Mouse (Mus musculus): ENCODE data around the gene Vim. TPM values are rescaled to one million over a fixed set of nuclear protein-coding genes. Genes with fewer than 3 reads are reported as not detected.
A peak's percentile ranks its signal among the peaks of the same experiment; 100 is the strongest.

Gene Vim
- total and polyA plus RNA-seq, 2 experiments from 2014 or later, result 244 to 554 TPM

DNA sequence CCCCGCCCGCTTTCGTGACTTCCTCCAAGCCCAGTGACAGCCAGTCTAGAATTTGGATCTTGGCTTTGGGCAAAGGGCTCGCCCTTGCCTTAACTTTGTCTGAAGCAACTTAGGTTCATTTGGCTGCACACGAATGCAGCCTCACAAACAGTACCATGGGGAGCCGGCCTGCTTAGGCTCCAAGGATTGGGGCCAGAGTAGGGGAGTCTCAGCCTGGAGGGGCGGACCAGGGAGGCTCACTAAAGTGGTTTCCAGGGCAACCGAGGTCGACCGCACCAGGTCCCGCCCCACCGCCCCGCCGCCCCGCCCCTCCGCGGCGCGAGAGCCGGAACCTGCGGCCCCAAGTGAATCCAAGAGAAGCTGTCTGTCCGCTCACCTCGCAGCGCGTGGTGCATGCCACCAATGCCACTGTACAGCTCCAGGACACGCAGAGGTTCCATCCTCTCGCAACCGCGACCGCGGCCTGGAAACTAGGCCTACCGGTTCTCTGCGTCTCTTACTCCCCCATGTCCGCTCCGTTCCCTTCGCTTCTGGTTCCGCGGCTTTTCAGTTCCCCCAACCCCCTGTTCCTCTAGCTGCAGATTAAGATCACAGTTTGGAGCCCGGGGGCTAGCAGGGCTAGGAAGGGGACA is 29.4 kb upstream of the Vim start, which contains the start of gene Trdmt1:
Gene Trdmt1 (minus strand): TSS at position 476 of the 632 bp plus-strand sequence.
- Histone ChIP-seq H3K36me3 (ENCODE audit: insufficient read depth, low read length) (no peaks in the 10 kb centered on the region), H3K4me1 (ENCODE audit: insufficient read depth, low read length) (no peaks in the 10 kb centered on the region), H3K4me3 (ENCODE audit: low read depth, low read length) (peak within 1 kb of the TSS; percentile 73), H3K27me3 (ENCODE audit: insufficient read depth, low read length) (no peaks in the 10 kb centered on the region), H3K4me2 (ENCODE audit: low read depth, low read length, poor library complexity, severe bottlenecking) (peak within 1 kb of the TSS; percentile 82), H3K9me3 (ENCODE audit: low read length) (no peaks in the 10 kb centered on the region), H3K27ac (ENCODE audit: low read depth, low read length) (peak within 1 kb of the TSS; percentile 87), H3K9ac (replicated peaks; ENCODE audit: low read length, poor library complexity, severe bottlenecking) (peak within 1 kb of the TSS; percentile 89)
- no peak for TF ChIP-seq CTCF (IDR thresholded peaks at IDR 0.05)
- DNase-seq (ENCODE audit: low spot score), result peak; percentile 91
- under 1% methylated on average over 31 of the region's 39 CpGs for WGBS
- ATAC-seq (ENCODE audit: low FRiP score), result peak; percentile 96

DNA sequence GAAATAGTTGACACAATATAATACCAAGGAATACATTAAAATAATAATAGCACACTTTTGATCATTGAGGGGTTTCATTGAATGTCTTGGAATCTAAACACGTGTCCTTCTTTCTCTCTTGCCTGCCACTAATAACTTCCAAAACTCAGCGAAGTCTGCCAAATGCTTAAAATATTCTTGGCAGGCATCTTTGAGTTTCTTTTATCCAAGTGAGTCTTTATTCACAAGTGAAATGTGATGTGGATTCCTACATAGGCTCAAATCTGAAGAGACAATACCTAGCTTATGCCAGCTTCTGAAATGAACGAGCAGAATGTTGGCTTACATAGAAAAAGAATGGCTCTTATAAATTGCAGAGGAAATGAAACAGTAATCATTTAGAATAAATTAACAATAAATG is 25.0 kb upstream of the Vim start:
- TF ChIP-seq CTCF (IDR thresholded peaks at IDR 0.05), result no peak
- DNase-seq (ENCODE audit: low spot score), result no peak
- no peak overlapping the region for H3K27ac ChIP-seq (ENCODE audit: low read depth, low read length)

DNA sequence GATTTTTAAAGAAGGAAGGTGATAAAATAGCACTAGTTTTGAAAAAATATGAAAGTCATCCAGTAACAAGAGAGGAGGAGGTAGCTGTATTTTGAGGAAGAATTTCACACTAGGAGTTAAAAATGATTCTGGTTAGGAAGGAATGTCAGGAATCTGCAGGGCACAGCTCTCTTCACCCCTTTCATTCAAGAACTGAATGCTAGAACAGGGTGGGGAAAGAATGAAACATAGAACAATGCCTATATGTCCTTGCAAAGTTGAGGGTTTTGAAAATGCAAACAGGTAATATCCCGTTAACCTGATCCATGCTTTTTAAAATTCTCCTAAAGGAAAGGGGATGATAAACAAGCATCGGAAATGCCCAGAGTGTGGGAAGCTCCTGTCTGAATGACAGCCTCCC is 19.8 kb upstream of the Vim start:
- no peaks in the 10 kb centered on the region for H3K9me3 ChIP-seq (ENCODE audit: low read length)
- no peak overlapping the region for H3K9ac ChIP-seq (replicated peaks; ENCODE audit: low read length, poor library complexity, severe bottlenecking)
- H3K36me3 ChIP-seq (ENCODE audit: insufficient read depth, low read length), result no peaks in the 10 kb centered on the region
- no peak for TF ChIP-seq CTCF (IDR thresholded peaks at IDR 0.05)
- no peak overlapping the region for H3K4me3 ChIP-seq (ENCODE audit: low read depth, low read length)
- H3K4me2 ChIP-seq (ENCODE audit: low read depth, low read length, poor library complexity, severe bottlenecking), result no peak overlapping the region
- no peak for DNase-seq (ENCODE audit: low spot score)
- no peak overlapping the region for H3K27ac ChIP-seq (ENCODE audit: low read depth, low read length)
- 72% methylated on average over 2 of the region's 2 CpGs for WGBS
- H3K4me1 ChIP-seq (ENCODE audit: insufficient read depth, low read length), result no peaks in the 10 kb centered on the region
- H3K27me3 ChIP-seq (ENCODE audit: insufficient read depth, low read length), result no peaks in the 10 kb centered on the region
- ATAC-seq (ENCODE audit: low FRiP score), result no peak

More for the DNA sequence above, 25.0 kb upstream of the Vim start:
- Histone ChIP-seq H3K4me3 (ENCODE audit: low read depth, low read length) (no peak overlapping the region), H3K4me2 (ENCODE audit: low read depth, low read length, poor library complexity, severe bottlenecking) (no peak overlapping the region), H3K36me3 (ENCODE audit: insufficient read depth, low read length) (no peaks in the 10 kb centered on the region), H3K27me3 (ENCODE audit: insufficient read depth, low read length) (no peaks in the 10 kb centered on the region), H3K9me3 (ENCODE audit: low read length) (no peaks in the 10 kb centered on the region), H3K4me1 (ENCODE audit: insufficient read depth, low read length) (no peaks in the 10 kb centered on the region), H3K9ac (replicated peaks; ENCODE audit: low read length, poor library complexity, severe bottlenecking) (no peak overlapping the region)
- ATAC-seq (ENCODE audit: low FRiP score), result no peak
- WGBS, result 52% methylated on average over 3 of the region's 3 CpGs

DNA sequence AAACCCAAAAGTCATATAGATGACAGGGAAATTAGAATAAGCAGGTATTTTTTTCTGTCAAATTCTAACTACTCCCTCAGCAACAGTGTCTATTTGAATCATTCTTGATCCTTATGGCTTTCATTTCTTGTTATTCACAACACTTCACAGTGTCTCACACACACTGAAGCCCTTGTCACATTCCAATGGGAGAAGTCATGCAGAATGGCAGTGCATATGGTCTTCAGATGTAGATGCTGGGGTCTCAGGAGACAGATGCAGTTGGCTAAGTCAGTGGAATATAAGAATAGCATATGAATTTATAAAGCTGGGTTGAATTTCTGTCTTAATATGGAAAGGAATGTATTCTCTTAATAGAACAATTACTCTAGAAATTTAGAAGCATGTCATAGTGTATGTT is 17.5 kb upstream of the Vim start:
- H3K4me1 ChIP-seq (ENCODE audit: insufficient read depth, low read length), result no peaks in the 10 kb centered on the region
- H3K4me3 ChIP-seq (ENCODE audit: low read depth, low read length), result no peak overlapping the region
- TF ChIP-seq CTCF (IDR thresholded peaks at IDR 0.05), result no peak
- no peak overlapping the region for H3K27ac ChIP-seq (ENCODE audit: low read depth, low read length)
- DNase-seq (ENCODE audit: low spot score) (no peak), ATAC-seq (ENCODE audit: low FRiP score) (no peak)
- H3K4me2 ChIP-seq (ENCODE audit: low read depth, low read length, poor library complexity, severe bottlenecking), result no peak overlapping the region
- no peaks in the 10 kb centered on the region for H3K27me3 ChIP-seq (ENCODE audit: insufficient read depth, low read length)
- no peak overlapping the region for H3K9ac ChIP-seq (replicated peaks; ENCODE audit: low read length, poor library complexity, severe bottlenecking)
- H3K36me3 ChIP-seq (ENCODE audit: insufficient read depth, low read length), result no peaks in the 10 kb centered on the region
- H3K9me3 ChIP-seq (ENCODE audit: low read length), result no peaks in the 10 kb centered on the region

DNA sequence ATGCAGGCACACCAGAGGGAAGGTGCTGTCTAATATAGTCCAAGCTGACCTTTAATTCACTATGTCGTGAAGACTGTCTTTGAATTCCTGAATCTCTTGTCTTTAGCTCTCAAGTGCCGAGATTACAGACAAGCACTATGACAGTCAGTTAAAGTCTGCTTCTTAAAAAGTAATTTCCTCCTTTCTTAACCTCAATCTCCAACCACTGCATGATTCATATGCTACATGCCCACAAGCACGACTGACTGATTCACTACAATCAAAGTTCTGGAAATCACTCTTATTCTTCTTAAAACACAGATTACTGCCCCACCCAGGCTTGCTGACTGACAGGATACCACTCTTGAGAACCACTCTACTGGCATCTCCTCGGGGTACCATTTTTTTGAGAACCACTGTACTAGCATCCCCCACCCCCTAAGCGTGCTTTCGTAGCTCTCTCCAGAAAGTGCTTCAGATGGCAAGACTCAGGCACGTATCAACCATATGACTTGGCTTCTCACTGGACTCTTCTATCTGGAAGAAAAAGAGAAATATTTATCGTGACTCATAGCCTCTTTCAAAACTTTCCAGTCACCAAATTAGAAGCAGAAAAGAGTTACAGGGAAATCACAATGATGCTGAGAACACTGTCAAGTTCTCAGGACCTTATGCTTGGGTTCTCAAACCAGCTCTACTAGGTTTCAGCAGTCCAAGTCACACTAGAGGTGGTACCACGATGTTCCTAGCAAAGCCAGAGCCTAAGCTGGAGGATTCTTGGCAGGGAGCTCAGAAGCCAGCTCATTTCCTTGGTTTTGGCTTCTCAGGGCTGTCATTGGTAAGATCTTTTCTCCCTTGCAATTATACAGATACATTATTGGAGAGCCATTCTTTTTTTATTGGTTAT is 16.3 kb upstream of the Vim start:
- Histone ChIP-seq H3K4me1 (ENCODE audit: insufficient read depth, low read length) (no peaks in the 10 kb centered on the region), H3K9ac (replicated peaks; ENCODE audit: low read length, poor library complexity, severe bottlenecking) (no peak overlapping the region), H3K27ac (ENCODE audit: low read depth, low read length) (no peak overlapping the region), H3K9me3 (ENCODE audit: low read length) (no peaks in the 10 kb centered on the region), H3K27me3 (ENCODE audit: insufficient read depth, low read length) (no peaks in the 10 kb centered on the region), H3K36me3 (ENCODE audit: insufficient read depth, low read length) (no peaks in the 10 kb centered on the region), H3K4me2 (ENCODE audit: low read depth, low read length, poor library complexity, severe bottlenecking) (no peak overlapping the region), H3K4me3 (ENCODE audit: low read depth, low read length) (no peak overlapping the region)
- DNase-seq (ENCODE audit: low spot score) (no peak), ATAC-seq (ENCODE audit: low FRiP score) (no peak)
- no peak for TF ChIP-seq CTCF (IDR thresholded peaks at IDR 0.05)
- WGBS, result 86% methylated on average over 9 of the region's 9 CpGs

Data from midbrain, postnatal 0 days (tissue).